Mouse (Mus musculus) limb, embryonic 13.5 days (tissue): ENCODE results near the gene Slco6c1. TPM values are rescaled to one million over a fixed set of nuclear protein-coding genes. Genes with fewer than 3 reads are reported as not detected.

Source experiments
- ATAC-seq: fragments of 200-750 bp; cut with Nextera tagmentation; 2 replicates; pipeline ENCODE4 v1.8.0; 2017; ENCODE audit warnings: low read depth, moderate number of reproducible peaks, moderate TSS enrichment; ENCODE audit not compliant: low FRiP score
- H3K27ac ChIP-seq: fragments of 300-500 bp; sonication (generic); 2 replicates; pipeline ENCODE4 v1.5.1; 2015; ENCODE audit warnings: inconsistent platforms, mild to moderate bottlenecking, moderate library complexity
- H3K27me3 ChIP-seq: fragments of 300-500 bp; sonication (generic); 2 replicates; pipeline ENCODE4 v1.6.1; 2015; ENCODE audit warnings: mild to moderate bottlenecking, inconsistent platforms
- H3K36me3 ChIP-seq: fragments of 300-500 bp; sonication (generic); 2 replicates; pipeline ENCODE4 v1.6.1; 2015; ENCODE audit warnings: inconsistent platforms, mild to moderate bottlenecking, moderate library complexity
- H3K4me1 ChIP-seq: fragments of 300-500 bp; sonication (generic); 2 replicates; pipeline ENCODE4 v1.6.1; 2015; ENCODE audit warnings: inconsistent platforms
- H3K4me2 ChIP-seq: fragments of 300-500 bp; sonication (generic); replicated peaks from 2 replicates; pipeline ENCODE4 v1.6.1; 2015; ENCODE audit warnings: inconsistent platforms, mild to moderate bottlenecking, moderate library complexity
- H3K4me3 ChIP-seq: fragments of 300-500 bp; sonication (generic); 2 replicates; pipeline ENCODE4 v1.5.1; 2015; ENCODE audit warnings: moderate library complexity, mild to moderate bottlenecking, inconsistent platforms
- H3K9ac ChIP-seq: fragments of 300-500 bp; sonication (generic); 2 replicates; pipeline ENCODE4 v1.6.1; 2015; ENCODE audit warnings: mild to moderate bottlenecking, inconsistent platforms
- H3K9me3 ChIP-seq: fragments of 300-500 bp; sonication (generic); 2 replicates; pipeline ENCODE4 v1.6.1; 2016; ENCODE audit warnings: inconsistent platforms
- WGBS: fragments of 180-500 bp; shearing (Covaris S2); methylation state at CpG from one replicate; pipeline ENCODE4 v1.1.7; 2015; 5-methylcytosine and 5-hydroxymethylcytosine counted together
- polyA plus RNA-seq: library from polyadenylated mRNA; unstranded; fragments of >200 nt; fragmentation: Nextera tagmentation; extraction: Ambion mirVana; gene quantifications from 2 replicates; pipeline ENCODE4 v1.2.1, GENCODE M21; 2015

Slco6c1 gene
- polyA plus RNA-seq: not detected in 2 replicates

- no peak within 1 kb of the TSS for H3K9ac ChIP-seq
- H3K4me1 ChIP-seq: no peaks in the 10 kb centered on the region
- ATAC-seq: no peak
- H3K27me3 ChIP-seq: no peaks in the 10 kb centered on the region
- no peak within 1 kb of the TSS for H3K27ac ChIP-seq
- no peaks in the 10 kb centered on the region for H3K36me3 ChIP-seq
- H3K4me2 ChIP-seq: no peak within 1 kb of the TSS
- H3K9me3 ChIP-seq: no peaks in the 10 kb centered on the region
- 85% methylated on average over 6 of the region's 6 CpGs for WGBS
- H3K4me3 ChIP-seq: no peak within 1 kb of the TSS
These were observed at the start of gene Slco6c1 for GRCm38 (mm10) chr1:97128201-97128600. TSS of gene Slco6c1 (minus strand) at chr1:97128301.

DNA sequence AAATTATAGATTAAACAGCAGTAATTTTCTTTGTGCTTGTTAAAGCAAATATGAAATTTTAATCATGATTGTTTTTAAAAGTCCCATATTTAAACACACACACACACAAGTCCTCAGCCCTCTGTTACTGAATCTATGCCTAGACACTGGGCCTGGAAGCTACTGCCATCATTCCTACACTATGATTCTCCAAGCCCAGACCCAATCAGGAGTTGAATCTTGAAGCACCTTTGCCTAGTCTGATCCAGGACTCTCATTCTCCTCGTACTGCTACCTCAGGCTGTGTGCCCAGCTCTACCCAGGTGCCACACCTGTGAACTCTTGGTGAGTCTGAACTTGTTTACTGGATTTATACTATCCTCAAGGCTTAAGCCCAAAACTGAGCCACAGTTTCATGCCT is 89.1 kb downstream of the Slco6c1 start:
- Histone ChIP-seq H3K27me3 (no peaks in the 10 kb centered on the region), H3K36me3 (no peaks in the 10 kb centered on the region), H3K9me3 (no peaks in the 10 kb centered on the region), H3K4me1 (no peaks in the 10 kb centered on the region), H3K27ac (no peak overlapping the region), H3K4me3 (no peak overlapping the region), H3K9ac (no peak overlapping the region), H3K4me2 (no peak overlapping the region)
- WGBS: 52% methylated on average over 1 of the region's 1 CpGs
- ATAC-seq: no peak

- Histone ChIP-seq H3K4me3 (no peak overlapping the region), H3K9me3 (no peaks in the 10 kb centered on the region), H3K36me3 (no peaks in the 10 kb centered on the region), H3K27ac (no peak overlapping the region), H3K4me1 (no peaks in the 10 kb centered on the region), H3K27me3 (no peaks in the 10 kb centered on the region), H3K9ac (no peak overlapping the region), H3K4me2 (no peak overlapping the region)
- no peak for ATAC-seq
- WGBS: 16% methylated on average over 2 of the region's 2 CpGs
These were observed 89.6 kb downstream of the Slco6c1 start for GRCm38 (mm10) chr1:97038548-97038947.

- Histone ChIP-seq H3K4me2 (no peak overlapping the region), H3K27me3 (no peaks in the 10 kb centered on the region), H3K4me3 (no peak overlapping the region), H3K9ac (no peak overlapping the region), H3K27ac (no peak overlapping the region), H3K4me1 (no peaks in the 10 kb centered on the region), H3K36me3 (no peaks in the 10 kb centered on the region), H3K9me3 (no peaks in the 10 kb centered on the region)
- 64% methylated on average over 2 of the region's 2 CpGs for WGBS
- no peak for ATAC-seq
These were observed 90.1 kb downstream of the Slco6c1 start for GRCm38 (mm10) chr1:97037955-97038354.

DNA sequence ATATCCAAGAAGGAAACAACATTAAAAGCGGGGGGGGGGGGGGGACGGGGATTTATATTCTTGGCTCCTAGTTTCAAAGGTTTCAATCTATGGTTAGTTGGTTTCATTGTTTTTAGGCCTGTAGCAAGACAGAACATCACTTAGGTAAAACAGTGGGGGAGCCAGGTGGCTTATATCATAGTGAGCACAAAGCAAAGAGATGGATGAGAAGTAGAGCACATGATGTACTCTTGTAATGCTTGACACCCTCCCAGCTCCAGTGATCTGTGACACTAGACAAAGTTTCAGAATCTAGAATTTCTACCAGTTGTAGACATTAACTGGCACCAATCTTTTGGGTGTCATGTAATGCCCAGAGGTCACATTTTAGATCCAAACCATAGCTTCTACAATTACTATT is 106.7 kb downstream of the Slco6c1 start:
- H3K4me3 ChIP-seq: no peak overlapping the region
- no peak for ATAC-seq
- WGBS: 76% methylated on average over 2 of the region's 2 CpGs
- H3K27ac ChIP-seq: no peak overlapping the region
- H3K4me1 ChIP-seq: no peaks in the 10 kb centered on the region
- H3K27me3 ChIP-seq: no peaks in the 10 kb centered on the region
- H3K9ac ChIP-seq: no peak overlapping the region
- no peaks in the 10 kb centered on the region for H3K36me3 ChIP-seq
- H3K4me2 ChIP-seq: no peak overlapping the region
- H3K9me3 ChIP-seq: no peaks in the 10 kb centered on the region

GRCm38 (mm10) chr1:97019404-97019803 is 108.7 kb downstream of the Slco6c1 start:
- 63% methylated on average over 1 of the region's 1 CpGs for WGBS

DNA sequence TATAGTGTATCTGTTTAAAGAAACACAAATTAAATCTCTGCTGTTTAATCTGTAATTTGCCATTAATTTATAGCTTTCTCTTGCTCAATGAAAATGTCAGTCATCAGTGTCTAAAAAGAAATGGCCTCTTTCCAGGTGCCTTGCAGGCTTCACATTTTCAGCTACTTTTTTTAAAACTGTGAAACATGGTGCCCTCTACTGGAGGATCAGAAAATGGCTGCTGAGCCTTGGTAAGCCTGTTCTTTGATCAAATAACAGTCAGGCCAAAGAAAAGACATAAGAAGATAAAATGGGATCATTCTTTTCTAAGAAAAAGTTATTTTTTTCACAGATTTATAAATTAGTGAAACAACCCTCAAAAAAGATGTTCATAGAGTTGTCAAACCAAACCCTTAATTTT is 109.1 kb downstream of the Slco6c1 start:
- Histone ChIP-seq H3K4me3 (no peak overlapping the region), H3K36me3 (no peaks in the 10 kb centered on the region), H3K27ac (no peak overlapping the region), H3K4me1 (no peaks in the 10 kb centered on the region), H3K9me3 (no peaks in the 10 kb centered on the region), H3K9ac (no peak overlapping the region), H3K27me3 (no peaks in the 10 kb centered on the region), H3K4me2 (no peak overlapping the region)
- ATAC-seq: no peak

More at GRCm38 (mm10) chr1:97019404-97019803, 108.7 kb downstream of the Slco6c1 start:
- H3K9ac ChIP-seq: no peak overlapping the region
- H3K27me3 ChIP-seq: no peaks in the 10 kb centered on the region
- H3K4me2 ChIP-seq: no peak overlapping the region
- H3K36me3 ChIP-seq: no peaks in the 10 kb centered on the region
- H3K4me3 ChIP-seq: no peak overlapping the region
- H3K4me1 ChIP-seq: no peaks in the 10 kb centered on the region
- no peaks in the 10 kb centered on the region for H3K9me3 ChIP-seq
- no peak overlapping the region for H3K27ac ChIP-seq
- no peak for ATAC-seq
